Mouse (Mus musculus): ENCODE measurements around the gene Vps18.

Gene Vps18

GRCm38 (mm10) chr2:119337425-119338265 is 49.1 kb downstream of the Vps18 start:
- peak; percentile 93 for DNase-seq (ENCODE audit: low read depth, low spot score)

- DNase-seq (ENCODE audit: low read depth, low spot score): no peak
These were observed 56.1 kb downstream of the Vps18 start for GRCm38 (mm10) chr2:119344537-119345138.
